Mouse (Mus musculus) heart, adult 2 months (tissue): ENCODE measurements at regions not wholly inside any gene's neighbourhood (a gene's known extent, or its start where the extent isn't known, plus 50 kb on each side); places are given as distances from the start of the nearest gene placed in this dataset.

Experiments
- CTCF ChIP-seq: fragments of 200-600 bp; IDR thresholded peaks from 2 replicates; pipeline ENCODE4 v1.8.1; 2022; ENCODE audit warnings: antibody characterized with exemption, mild to moderate bottlenecking, moderate library complexity
- EP300 ChIP-seq: fragments of 200-500 bp; IDR thresholded peaks from 2 replicates; pipeline ENCODE4 v1.6.1; 2011; ENCODE audit warnings: low read depth, low read length, control low read depth; ENCODE audit not compliant: insufficient read depth
- POLR2A ChIP-seq: fragments of 200-500 bp; IDR thresholded peaks from 2 replicates; pipeline ENCODE4 v1.6.1; 2011; ENCODE audit warnings: mild to moderate bottlenecking, low read depth, low read length, control low read depth; ENCODE audit not compliant: insufficient read depth

GRCm38 (mm10) chr16:12685816-12686215, 423.7 kb upstream of the Ercc4 start:
- TF ChIP-seq CTCF (no peak), POLR2A (no peak), EP300 (no peak)
